Mouse (Mus musculus): ENCODE measurements around the gene Pole4. TPM values are rescaled to one million over a fixed set of nuclear protein-coding genes. Genes with fewer than 3 reads are reported as not detected.

Pole4 gene
- polyA plus RNA-seq (2015; fragmentation: Nextera tagmentation; extraction: Ambion mirVana) = 80.1 and 82.6 TPM in 2 replicates

DNA sequence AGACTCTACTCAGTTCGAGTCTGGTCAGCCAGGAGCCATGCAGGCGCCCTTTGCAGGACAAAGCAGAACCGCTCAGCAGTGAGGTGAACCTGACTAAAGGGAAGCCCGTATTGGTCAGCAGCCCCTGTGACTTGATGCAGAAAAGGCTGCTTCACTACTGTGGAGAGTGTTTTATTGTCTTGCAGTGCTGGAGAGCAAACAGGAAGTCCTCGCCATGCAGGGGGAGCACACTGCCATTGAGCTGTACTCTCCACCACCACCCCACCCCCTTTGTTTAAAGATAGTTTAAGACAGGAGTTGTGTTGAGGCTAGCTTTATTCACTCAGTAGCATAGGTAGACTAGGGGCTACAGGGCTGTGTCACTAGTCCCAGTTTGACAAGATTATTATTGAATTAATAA is at the start of gene Pole4:
TSS of gene Pole4 (minus strand) at position 145 of the 400 bp plus-strand sequence.
- no peaks in the 10 kb centered on the region for H3K9me3 ChIP-seq (ENCODE audit: control insufficient read depth, low read length)
- WGBS = 68% methylated on average over 5 of the region's 5 CpGs
- no peak within 1 kb of the TSS for H3K4me2 ChIP-seq (ENCODE audit: low read depth, low read length)
- no peaks in the 10 kb centered on the region for H3K27me3 ChIP-seq (replicated peaks; ENCODE audit: control insufficient read depth, insufficient read depth, low read length)
- no peak within 1 kb of the TSS for H3K27ac ChIP-seq (ENCODE audit: low read length)
- no peak within 1 kb of the TSS for H3K4me3 ChIP-seq (ENCODE audit: low read length)
- H3K36me3 ChIP-seq (ENCODE audit: control insufficient read depth, insufficient read depth, low read length) = no peaks in the 10 kb centered on the region
- no peak for ATAC-seq
- no peaks in the 10 kb centered on the region for H3K4me1 ChIP-seq (ENCODE audit: control insufficient read depth, insufficient read depth, low read length)
- no peak within 1 kb of the TSS for H3K9ac ChIP-seq (ENCODE audit: low read depth, low read length)

DNA sequence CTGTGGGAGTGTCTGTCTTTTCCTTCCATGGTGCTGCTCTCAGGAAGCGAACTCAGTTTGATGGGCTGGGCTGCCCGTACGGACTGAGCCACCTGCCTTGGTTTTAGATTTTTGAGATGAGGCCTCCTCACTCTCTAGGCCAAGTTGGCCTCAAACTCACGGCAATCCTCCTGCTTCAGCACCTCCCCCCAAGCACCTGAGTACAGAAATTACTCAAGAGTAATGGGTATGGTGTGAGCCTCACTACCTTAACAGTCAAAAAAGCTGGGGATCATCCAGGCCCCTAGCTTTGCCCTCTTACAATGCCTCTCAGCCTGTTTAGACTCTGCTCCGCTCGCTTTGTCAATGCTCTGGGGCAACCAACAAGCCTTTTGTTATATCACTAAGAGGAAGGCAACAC is 49.6 kb upstream of the Pole4 start:
- H3K27ac ChIP-seq (ENCODE audit: low read length) = no peak overlapping the region
- H3K9me3 ChIP-seq (ENCODE audit: control insufficient read depth, low read length) = no peaks in the 10 kb centered on the region
- WGBS = 91% methylated on average over 6 of the region's 6 CpGs
- H3K36me3 ChIP-seq (ENCODE audit: control insufficient read depth, insufficient read depth, low read length) = peaks cover 6% of the 10 kb centered on the region; the same call in 1 of the 2 replicates
- H3K27me3 ChIP-seq (replicated peaks; ENCODE audit: control insufficient read depth, insufficient read depth, low read length) = no peaks in the 10 kb centered on the region
- H3K4me3 ChIP-seq (ENCODE audit: low read length) = no peak overlapping the region
- H3K4me2 ChIP-seq (ENCODE audit: low read depth, low read length) = no peak overlapping the region
- H3K4me1 ChIP-seq (ENCODE audit: control insufficient read depth, insufficient read depth, low read length) = peaks cover 17% of the 10 kb centered on the region
- H3K9ac ChIP-seq (ENCODE audit: low read depth, low read length) = no peak overlapping the region
- no peak for ATAC-seq

DNA sequence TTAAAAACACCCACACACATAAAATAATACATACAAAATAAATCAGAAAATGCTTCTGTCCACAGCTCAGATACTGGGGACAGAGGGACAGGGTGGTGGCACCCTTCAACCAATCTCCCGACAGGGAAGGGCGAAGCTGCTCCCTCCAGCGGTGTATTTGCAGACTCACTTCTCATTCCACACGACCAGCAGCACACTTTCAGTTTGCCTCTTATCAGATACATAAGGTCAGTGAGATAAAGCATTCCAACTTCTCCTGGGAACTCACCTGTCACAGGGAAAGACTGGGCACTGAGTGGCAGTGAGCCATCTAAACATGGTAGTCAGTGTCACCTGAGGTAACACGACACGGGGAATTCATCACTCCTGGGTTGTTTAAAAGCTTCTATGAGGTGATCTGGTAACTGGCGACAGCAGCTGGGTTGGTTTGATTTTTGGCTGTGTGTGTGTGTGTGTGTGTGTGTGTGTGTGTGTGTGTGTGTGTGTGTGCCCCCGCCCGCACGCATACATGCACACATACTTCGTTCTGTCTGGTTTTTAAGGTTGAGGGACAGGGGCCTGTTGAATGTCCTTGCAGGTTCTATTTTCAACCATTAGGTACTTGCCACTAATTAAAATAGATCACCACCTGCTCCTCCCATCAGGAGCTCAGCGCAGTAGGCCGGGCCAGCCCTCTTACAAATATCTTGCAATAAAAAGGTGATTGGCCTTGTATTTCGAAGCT is 48.6 kb upstream of the Pole4 start:
- no peak overlapping the region for H3K4me2 ChIP-seq (ENCODE audit: low read depth, low read length)
- no peak overlapping the region for H3K27ac ChIP-seq (ENCODE audit: low read length)
- H3K4me3 ChIP-seq (ENCODE audit: low read length) = no peak overlapping the region
- no peaks in the 10 kb centered on the region for H3K9me3 ChIP-seq (ENCODE audit: control insufficient read depth, low read length)
- H3K4me1 ChIP-seq (ENCODE audit: control insufficient read depth, insufficient read depth, low read length) = peaks cover 17% of the 10 kb centered on the region
- peaks cover 5% of the 10 kb centered on the region; the same call in 1 of the 2 replicates for H3K36me3 ChIP-seq (ENCODE audit: control insufficient read depth, insufficient read depth, low read length)
- WGBS = 69% methylated on average over 14 of the region's 14 CpGs
- no peak overlapping the region for H3K9ac ChIP-seq (ENCODE audit: low read depth, low read length)
- H3K27me3 ChIP-seq (replicated peaks; ENCODE audit: control insufficient read depth, insufficient read depth, low read length) = no peaks in the 10 kb centered on the region
- peak; percentile 34; the same call in 1 of the 2 replicates for ATAC-seq

GRCm38 (mm10) chr6:82753061-82753460 is 47.9 kb upstream of the Pole4 start:
- Histone ChIP-seq H3K36me3 (ENCODE audit: control insufficient read depth, insufficient read depth, low read length) (peaks cover 7% of the 10 kb centered on the region), H3K9me3 (ENCODE audit: control insufficient read depth, low read length) (no peaks in the 10 kb centered on the region), H3K9ac (ENCODE audit: low read depth, low read length) (no peak overlapping the region), H3K4me3 (ENCODE audit: low read length) (no peak overlapping the region), H3K4me1 (ENCODE audit: control insufficient read depth, insufficient read depth, low read length) (peaks cover 17% of the 10 kb centered on the region), H3K4me2 (ENCODE audit: low read depth, low read length) (no peak overlapping the region), H3K27me3 (replicated peaks; ENCODE audit: control insufficient read depth, insufficient read depth, low read length) (no peaks in the 10 kb centered on the region), H3K27ac (ENCODE audit: low read length) (no peak overlapping the region)
- ATAC-seq = no peak
- 50% methylated on average over 11 of the region's 11 CpGs for WGBS

DNA sequence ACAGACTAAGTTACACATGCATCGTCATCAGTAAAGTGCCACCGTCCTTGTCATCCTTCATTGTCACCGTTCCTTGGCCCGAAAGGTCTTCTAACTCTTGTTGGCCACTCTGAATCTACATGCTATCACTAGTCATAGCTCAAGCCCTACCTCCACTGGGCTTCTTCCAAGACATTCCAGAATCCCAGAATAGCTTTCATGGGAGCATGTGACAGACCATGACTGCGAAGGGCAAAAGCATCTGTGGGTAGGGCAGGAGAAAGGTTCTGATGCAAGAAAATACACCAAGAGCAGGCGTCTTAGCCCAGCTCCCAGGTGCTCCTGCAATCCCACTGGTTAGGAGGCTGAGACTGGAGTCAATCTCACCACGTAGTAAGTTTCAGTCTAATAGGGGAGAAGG is 46.6 kb upstream of the Pole4 start:
- WGBS = 96% methylated on average over 7 of the region's 7 CpGs
- Histone ChIP-seq H3K27me3 (replicated peaks; ENCODE audit: control insufficient read depth, insufficient read depth, low read length) (no peaks in the 10 kb centered on the region), H3K4me2 (ENCODE audit: low read depth, low read length) (no peak overlapping the region), H3K4me1 (ENCODE audit: control insufficient read depth, insufficient read depth, low read length) (peaks cover 12% of the 10 kb centered on the region), H3K4me3 (ENCODE audit: low read length) (no peak overlapping the region), H3K27ac (ENCODE audit: low read length) (no peak overlapping the region), H3K9ac (ENCODE audit: low read depth, low read length) (no peak overlapping the region), H3K36me3 (ENCODE audit: control insufficient read depth, insufficient read depth, low read length) (peaks cover 7% of the 10 kb centered on the region), H3K9me3 (ENCODE audit: control insufficient read depth, low read length) (no peaks in the 10 kb centered on the region)
- ATAC-seq = no peak

GRCm38 (mm10) chr6:82751031-82751430 is 45.9 kb upstream of the Pole4 start:
- H3K4me2 ChIP-seq (ENCODE audit: low read depth, low read length) = no peak overlapping the region
- peaks cover 12% of the 10 kb centered on the region for H3K4me1 ChIP-seq (ENCODE audit: control insufficient read depth, insufficient read depth, low read length)
- H3K9ac ChIP-seq (ENCODE audit: low read depth, low read length) = no peak overlapping the region
- H3K4me3 ChIP-seq (ENCODE audit: low read length) = no peak overlapping the region
- no peaks in the 10 kb centered on the region for H3K9me3 ChIP-seq (ENCODE audit: control insufficient read depth, low read length)
- H3K36me3 ChIP-seq (ENCODE audit: control insufficient read depth, insufficient read depth, low read length) = peaks cover 7% of the 10 kb centered on the region
- H3K27me3 ChIP-seq (replicated peaks; ENCODE audit: control insufficient read depth, insufficient read depth, low read length) = no peaks in the 10 kb centered on the region
- H3K27ac ChIP-seq (ENCODE audit: low read length) = no peak overlapping the region
- ATAC-seq = no peak
- 88% methylated on average over 11 of the region's 11 CpGs for WGBS

- WGBS = 70% methylated on average over 2 of the region's 2 CpGs
- H3K27me3 ChIP-seq (replicated peaks; ENCODE audit: control insufficient read depth, insufficient read depth, low read length) = no peaks in the 10 kb centered on the region
- peaks cover 7% of the 10 kb centered on the region for H3K36me3 ChIP-seq (ENCODE audit: control insufficient read depth, insufficient read depth, low read length)
- peaks cover 11% of the 10 kb centered on the region for H3K4me1 ChIP-seq (ENCODE audit: control insufficient read depth, insufficient read depth, low read length)
- no peaks in the 10 kb centered on the region for H3K9me3 ChIP-seq (ENCODE audit: control insufficient read depth, low read length)
- no peak for ATAC-seq
- H3K4me3 ChIP-seq (ENCODE audit: low read length) = no peak overlapping the region
- H3K27ac ChIP-seq (ENCODE audit: low read length) = no peak overlapping the region
- H3K4me2 ChIP-seq (ENCODE audit: low read depth, low read length) = no peak overlapping the region
- no peak overlapping the region for H3K9ac ChIP-seq (ENCODE audit: low read depth, low read length)
Measured at GRCm38 (mm10) chr6:82750063-82750462, 44.9 kb upstream of the Pole4 start.

GRCm38 (mm10) chr6:82748106-82748672 is 43.0 kb upstream of the Pole4 start:
- WGBS = 89% methylated on average over 9 of the region's 9 CpGs
- H3K27ac ChIP-seq (ENCODE audit: low read length) = no peak overlapping the region
- peaks cover 13% of the 10 kb centered on the region for H3K36me3 ChIP-seq (ENCODE audit: control insufficient read depth, insufficient read depth, low read length)

GRCm38 (mm10) chr6:82747085-82747484 is 41.9 kb upstream of the Pole4 start:
- Histone ChIP-seq H3K36me3 (ENCODE audit: control insufficient read depth, insufficient read depth, low read length) (peaks cover 15% of the 10 kb centered on the region), H3K4me1 (ENCODE audit: control insufficient read depth, insufficient read depth, low read length) (peaks cover 5% of the 10 kb centered on the region; the same call in 1 of the 2 replicates), H3K4me2 (ENCODE audit: low read depth, low read length) (no peak overlapping the region), H3K27ac (ENCODE audit: low read length) (no peak overlapping the region), H3K9me3 (ENCODE audit: control insufficient read depth, low read length) (no peaks in the 10 kb centered on the region), H3K4me3 (ENCODE audit: low read length) (no peak overlapping the region), H3K9ac (ENCODE audit: low read depth, low read length) (no peak overlapping the region), H3K27me3 (replicated peaks; ENCODE audit: control insufficient read depth, insufficient read depth, low read length) (no peaks in the 10 kb centered on the region)
- WGBS = 42% methylated on average over 5 of the region's 5 CpGs
- ATAC-seq = peak; percentile 79

More at GRCm38 (mm10) chr6:82748106-82748672, 43.0 kb upstream of the Pole4 start:
- no peaks in the 10 kb centered on the region for H3K27me3 ChIP-seq (replicated peaks; ENCODE audit: control insufficient read depth, insufficient read depth, low read length)
- ATAC-seq = no peak
- H3K4me2 ChIP-seq (ENCODE audit: low read depth, low read length) = no peak overlapping the region
- H3K4me1 ChIP-seq (ENCODE audit: control insufficient read depth, insufficient read depth, low read length) = peaks cover 7% of the 10 kb centered on the region
- H3K9me3 ChIP-seq (ENCODE audit: control insufficient read depth, low read length) = no peaks in the 10 kb centered on the region
- no peak overlapping the region for H3K4me3 ChIP-seq (ENCODE audit: low read length)
- no peak overlapping the region for H3K9ac ChIP-seq (ENCODE audit: low read depth, low read length)

Measured in intestine, embryonic 16.5 days (tissue).